Mouse (Mus musculus): ENCODE results near the gene Crocc. TPM values are rescaled to one million over a fixed set of nuclear protein-coding genes. Genes with fewer than 3 reads are reported as not detected.

Crocc gene
- total RNA-seq, 2 experiments from 2014 or later, result 54.5 to 67.0 TPM

DNA sequence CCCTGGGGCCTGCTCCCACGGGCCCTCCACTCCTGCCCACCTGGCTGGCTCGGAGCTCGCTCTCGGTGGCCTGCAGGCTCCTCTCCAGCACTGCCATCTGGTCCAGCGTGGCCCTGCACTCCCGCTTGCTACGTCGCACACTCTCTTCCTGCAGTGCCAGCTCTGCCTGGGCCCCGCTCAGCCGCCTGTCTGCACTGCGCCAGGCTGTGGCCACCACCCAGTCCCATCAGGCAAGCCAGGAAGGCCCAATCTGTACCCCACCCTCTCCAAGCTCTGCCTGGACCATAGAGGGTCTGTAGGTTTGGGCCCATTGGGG is 38.8 kb downstream of the Crocc start:
- DNase-seq (ENCODE audit: low spot score in 2 of 2), result no peak

DNA sequence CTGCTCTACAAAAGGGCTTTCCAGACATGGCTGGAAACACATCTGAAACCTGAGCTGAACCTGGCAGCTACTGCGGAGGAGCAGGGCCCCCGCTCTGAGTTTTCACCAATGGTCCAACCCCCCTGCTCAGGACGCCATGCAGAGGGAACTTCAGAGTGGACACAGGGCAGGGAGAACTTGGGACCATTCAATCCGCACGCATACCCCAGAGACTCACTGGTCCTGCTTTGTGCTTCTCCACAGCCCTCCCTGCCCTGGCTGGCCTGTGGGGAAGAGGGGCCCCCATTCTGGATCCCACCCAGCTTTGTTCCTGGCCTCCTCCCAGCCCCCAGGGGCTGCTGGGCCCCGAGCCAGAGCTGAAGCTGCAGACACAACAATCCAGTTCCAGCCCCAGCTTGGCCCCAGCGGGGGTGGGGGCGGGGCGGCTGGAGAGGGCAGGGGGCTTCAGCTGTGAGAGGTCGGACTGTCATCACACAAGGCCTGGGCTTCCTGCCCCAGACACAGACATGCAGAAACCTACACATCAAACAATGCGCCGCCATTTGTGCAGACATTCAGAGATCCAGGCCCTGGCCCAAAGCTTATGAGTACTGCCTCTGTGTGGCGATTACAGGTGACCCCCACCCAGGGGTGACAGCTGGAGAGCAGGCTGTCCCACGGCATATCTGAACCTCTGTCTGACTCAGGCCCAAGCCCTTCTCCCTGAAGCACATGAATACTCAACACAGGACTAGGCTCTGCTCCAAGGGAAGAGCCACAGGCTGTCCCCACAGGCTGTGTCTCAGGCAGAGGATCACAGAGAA is 39.3 kb downstream of the Crocc start:
- DNase-seq (ENCODE audit: low spot score in 2 of 2), result no peak

DNA sequence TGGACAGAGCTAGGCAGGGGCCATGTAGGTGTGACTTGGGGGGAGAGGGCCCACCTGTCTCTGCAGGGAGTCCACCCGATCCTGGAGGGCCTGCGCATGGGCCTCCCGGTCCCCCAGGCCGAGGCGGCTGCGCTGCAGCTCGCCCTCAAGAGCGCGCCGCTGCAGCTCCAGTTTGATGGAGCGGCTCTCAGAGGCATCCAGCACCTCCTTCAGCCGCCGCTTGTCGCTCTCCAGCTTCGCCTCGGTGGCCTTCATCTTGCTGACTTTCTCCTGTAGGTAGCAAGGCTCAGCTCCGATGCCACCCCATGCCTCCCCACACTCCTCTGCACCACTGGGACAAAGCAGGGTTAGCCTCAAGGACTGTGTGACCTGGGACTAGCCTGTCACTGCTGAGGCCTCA is 40.1 kb downstream of the Crocc start:
- DNase-seq (ENCODE audit: low spot score in 2 of 2), result no peak

DNA sequence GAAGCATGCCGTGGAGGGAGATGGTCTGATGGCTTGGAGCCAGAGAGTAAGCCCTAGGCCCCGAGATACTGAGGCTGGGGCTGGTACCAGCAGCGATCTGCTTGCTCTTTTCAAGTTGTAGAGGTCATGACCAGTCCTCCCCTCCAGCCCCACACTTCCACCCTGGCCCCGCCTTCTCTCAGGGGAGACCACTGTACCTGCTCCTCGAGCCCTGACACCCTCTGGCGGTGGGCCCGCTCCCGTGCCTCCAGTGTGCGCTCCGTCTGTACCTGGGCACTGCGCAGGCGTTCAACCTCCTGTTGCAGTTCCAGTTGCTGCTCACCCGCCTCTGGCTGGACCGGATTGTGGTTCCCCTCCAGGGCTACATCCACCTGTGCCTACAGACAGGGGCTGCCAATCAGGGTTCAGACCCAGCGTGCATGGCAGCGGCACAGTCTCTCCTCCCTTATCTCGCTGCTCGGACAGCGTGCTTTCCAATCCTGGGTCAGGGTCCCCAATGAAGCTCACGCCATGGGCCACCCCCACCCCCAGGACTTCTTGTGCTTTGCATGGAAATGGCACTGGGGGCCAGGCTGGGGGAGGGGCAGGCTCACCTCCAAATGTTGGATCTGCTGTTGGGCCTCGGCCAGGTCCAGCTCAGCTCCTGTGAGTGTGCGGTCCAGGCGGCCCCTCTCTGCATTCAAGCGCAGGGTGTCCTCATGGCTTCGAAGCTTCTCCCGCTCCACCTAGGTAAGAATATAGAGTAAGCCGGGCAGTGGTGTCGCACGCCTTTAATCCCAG is 42.5 kb downstream of the Crocc start:
- no peak for DNase-seq (ENCODE audit: low spot score in 2 of 2)

DNA sequence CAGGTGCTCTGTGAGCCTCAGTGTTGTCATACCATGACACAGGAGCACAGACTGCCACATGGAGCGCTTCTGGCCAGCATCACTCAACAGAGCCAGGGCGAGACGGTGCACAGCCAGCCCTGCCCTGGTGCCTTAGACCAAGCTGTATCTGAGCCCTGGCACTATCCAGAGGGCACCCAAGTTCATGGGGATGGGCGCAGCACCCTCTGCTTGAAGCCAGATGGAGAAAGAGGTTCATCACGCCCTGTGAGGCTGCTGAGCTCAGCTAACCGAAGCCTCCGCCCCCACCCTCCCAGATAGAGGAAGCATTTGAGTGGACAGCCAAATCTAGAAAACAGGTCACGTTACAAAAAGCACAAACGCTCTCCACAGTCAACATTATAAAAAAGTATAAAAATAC is 44.0 kb downstream of the Crocc start:
- no peak for DNase-seq (ENCODE audit: low spot score in 2 of 2)

DNA sequence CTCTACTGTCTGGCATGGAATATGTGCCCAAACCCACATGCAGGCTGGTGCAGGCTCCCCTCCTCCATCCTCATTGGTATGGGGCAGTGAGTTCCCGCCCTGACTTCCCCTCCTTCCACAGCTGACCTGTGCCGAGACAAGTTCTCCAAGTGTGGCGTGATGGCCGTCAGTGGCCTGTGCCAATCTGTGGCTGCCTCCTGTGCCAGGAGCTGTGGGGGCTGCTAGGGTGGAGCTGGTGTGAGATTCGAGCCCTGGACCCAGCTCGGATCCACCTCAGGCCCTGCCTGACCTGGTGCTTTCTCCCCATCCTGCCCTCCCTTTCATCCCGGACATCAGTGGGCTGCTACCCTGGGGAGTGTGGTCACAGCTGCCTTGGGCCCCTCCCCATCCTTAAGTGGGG is 45.0 kb downstream of the Crocc start:
- no peak for DNase-seq (ENCODE audit: low spot score in 2 of 2)

DNA sequence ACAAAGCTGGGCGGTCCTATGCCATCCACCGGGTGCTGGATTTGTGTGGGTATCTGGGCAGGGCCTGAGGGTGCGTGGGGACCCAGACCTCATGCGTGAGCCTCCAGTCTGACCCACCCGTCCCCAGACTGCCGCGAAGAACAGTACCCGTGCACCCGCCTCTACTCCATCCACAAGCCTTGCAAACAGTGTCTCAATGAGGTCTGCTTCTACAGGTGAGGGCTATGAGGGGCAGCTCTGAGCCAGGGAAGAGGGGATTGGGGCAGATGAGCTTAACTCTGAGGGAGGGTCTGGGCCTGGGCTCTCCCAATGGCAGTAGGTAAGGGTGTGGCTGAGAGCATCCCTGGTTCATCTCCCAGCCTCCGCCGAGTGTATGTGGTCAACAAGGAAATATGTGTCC is 45.5 kb downstream of the Crocc start:
- DNase-seq (ENCODE audit: low spot score in 2 of 2), result no peak

DNA sequence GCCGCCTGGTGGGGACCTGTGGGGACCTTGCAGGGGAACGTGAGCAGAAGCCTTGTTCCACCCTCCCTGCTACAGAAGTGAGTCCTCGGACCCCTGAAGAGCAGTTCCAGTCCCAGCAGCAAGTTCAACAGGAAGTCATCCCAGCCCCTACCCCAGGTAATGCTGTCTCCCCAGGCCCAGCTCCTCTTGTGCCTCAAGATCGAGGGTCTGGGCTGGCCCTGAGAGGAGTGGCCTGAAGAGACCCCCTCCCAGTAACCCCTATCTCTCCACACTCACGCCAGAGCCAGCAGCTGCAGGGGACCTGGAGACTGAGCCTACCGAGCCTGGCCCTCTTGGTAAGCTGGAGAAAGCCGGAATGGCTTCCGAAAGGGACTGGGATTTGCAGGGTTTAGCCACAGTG is 46.2 kb downstream of the Crocc start:
- DNase-seq (ENCODE audit: low spot score in 2 of 2), result no peak

DNA sequence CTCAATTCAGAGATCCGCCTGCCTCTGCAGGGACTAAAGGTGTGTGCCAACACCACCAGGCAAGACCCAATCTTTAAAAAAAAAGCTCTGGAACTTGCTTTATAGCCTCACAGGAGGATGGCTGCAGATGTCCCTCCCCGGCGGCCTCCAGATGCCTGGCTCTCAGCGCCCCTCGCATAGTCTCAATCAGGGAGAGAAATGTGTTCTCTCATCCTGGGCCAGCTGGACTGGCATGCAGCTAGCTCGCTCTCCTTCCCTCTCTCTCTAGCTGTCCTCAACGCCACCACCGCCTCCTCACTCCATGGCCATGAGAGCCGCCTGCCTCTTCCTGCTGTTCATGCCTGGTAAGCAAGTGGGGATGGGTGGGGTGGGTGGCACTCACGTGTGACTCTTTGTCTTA is 47.8 kb downstream of the Crocc start:
- no peak for DNase-seq (ENCODE audit: low spot score in 2 of 2)

DNA sequence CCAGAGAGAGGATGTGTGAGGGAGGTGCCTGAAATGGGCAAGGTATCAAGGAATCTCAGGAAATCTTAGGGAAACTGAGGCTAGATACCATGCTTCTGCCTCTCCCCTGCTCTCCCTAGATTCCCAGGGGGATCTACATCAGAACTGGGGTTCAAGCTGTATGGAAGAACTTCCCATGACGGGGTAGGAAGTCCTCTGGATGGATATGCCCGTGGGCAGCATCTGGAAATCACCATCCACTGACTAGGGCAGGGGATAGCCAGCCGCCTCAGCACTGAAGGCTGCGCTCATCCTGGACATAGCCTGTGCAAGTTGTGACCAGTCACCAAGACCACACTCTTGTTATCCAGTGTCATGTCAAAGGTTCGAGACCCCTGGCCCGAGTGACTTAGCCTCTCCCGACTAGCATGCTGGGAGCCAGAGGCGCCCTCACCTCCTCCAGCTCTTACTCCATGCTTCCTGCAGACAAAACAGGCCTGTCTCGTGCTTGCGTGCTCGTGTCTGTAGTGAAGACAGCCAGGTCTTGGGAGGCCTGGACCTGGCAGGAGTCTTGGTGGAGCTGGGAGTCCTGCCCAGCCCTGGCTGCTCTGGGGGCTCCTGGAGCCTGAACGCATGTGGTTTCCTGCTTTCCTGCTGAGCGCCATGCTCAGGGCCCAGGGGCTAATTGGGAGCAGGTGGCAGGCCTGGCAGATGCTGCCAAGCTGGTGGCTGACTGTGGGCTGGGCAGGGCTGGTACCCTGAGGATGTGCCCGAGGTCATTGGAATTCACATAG is 48.6 kb downstream of the Crocc start:
- DNase-seq (ENCODE audit: low spot score in 2 of 2), result no peak

DNA sequence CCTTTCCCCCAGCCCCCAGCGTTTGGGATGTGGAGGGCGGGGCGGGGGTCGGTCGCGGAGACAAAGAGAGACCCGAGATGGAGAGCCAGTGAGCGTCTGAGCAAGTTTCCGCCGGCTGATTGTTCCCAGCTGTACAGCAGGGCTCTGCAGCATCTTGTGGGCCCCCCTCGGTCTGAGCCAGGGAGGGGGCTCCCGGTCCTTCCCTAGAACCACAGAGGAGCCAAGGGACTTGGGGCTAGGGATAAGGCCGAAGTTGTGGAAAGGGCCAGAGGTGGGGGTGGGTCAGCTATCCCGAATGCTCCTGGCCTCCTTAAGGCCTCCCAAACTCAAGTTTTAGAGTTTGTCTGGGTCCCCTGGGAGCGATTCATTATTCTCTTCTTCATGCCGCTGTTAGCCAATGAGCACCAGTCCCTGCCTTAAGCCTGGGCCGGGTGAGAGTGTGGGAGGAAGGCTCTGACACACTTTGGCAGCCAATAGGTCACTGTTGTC is 49.4 kb downstream of the Crocc start:
- no peak for DNase-seq (ENCODE audit: low spot score in 2 of 2)

DNA sequence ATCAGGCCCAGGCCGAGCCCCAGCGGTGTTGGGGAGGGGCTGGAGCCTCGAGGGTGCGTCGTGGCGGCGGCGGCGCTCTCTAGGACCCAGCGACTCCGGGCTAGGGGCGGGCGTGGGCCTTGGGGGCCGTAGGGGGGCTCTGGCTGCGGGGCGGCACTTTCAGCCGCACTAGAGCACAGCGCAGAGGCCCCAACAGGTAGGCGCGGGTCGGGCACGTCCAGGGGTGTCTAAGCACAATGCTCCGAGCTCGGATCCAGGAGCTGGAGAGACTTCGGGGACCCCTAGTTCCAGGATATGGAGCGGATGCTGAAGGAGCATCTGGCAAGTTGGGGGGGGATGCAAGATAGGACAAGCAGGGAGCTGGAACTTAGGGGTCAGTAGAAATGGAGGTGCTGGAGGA is 49.8 kb downstream of the Crocc start:
- no peak for DNase-seq (ENCODE audit: low spot score in 2 of 2)

DNA sequence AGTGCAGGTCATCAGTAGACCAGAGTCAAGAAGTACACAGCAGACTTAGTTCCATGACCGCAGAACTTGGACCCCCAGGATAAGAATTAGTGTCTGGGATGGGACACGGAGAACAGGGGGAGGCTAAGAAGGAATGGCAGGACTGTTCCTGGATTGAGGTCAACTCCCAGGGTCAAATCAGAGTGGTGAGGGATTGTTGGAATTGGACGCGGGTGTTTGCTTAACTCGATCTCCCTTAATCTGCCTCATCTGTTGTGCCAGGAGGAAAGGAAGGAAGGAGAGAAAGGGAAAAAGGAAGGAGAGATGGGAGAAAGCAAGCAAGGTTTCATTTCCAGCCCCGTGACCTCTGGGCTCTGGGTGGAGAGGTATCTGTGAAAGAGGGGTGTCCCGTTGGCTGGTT is 50.2 kb downstream of the Crocc start, which contains the start of gene Mfap2:
Gene Mfap2 (plus strand): TSS at position 301 of the 400 bp plus-strand sequence.
- no peak for DNase-seq (ENCODE audit: low spot score in 2 of 2)

DNA sequence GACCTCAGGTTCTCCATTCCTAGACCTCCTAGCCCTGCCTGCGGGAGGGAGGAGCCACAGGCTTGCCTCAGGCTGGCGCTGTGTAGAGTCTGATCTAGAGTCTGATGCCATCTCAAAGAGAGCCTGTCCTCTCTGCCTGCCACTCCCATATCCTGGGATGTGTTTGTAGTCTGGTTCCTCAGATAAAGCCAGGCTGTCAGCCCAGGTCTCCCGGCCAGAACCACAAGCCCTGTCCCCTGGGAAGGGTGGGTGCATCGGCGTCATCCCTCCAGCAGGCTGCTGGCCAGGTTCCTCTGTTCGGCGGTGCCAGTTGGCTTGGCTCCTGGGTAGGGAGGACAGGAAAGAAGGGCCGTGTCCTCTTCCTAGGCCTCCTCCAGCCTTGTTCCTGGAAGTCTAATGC is 52.3 kb downstream of the Crocc start:
- no peak for DNase-seq (ENCODE audit: low spot score in 2 of 2)

DNA sequence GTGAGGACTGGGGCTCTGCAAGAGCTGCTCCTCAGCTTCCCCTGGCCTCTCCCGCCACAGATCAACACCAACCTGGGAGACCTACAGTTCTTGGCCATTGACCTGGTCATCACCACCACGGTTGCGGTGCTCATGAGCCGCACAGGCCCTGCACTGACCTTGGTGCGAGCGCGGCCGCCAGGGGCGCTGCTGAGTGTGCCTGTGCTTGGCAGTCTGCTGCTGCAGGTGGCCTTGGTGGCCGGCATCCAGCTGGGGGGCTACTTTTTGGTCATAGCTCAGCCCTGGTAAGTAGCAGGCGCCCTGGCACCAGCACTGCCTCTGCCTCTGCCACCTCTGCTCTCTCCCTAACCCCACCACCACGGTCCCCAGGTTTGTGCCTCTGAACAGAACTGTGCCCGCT is 54.4 kb downstream of the Crocc start:
- no peak for DNase-seq (ENCODE audit: low spot score in 2 of 2)

DNA sequence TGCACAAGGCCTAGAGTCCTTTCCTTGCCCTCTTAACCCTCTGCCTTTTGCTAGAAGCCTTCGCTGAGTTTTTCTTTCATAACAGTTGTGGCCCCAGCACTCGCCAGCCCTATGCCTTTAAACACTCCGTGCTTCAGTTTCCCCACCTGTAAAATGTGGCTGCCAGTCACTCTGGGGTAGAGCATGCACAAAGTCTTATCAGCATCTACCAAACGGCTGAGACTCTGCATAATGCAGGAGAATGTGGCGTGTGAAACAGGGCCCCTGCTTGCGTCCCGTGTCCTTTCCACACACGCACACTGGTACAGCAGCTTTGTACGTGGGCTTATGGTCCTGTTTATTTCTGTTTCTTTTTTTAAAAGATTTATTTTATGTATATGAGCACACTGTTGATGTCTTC is 63.5 kb downstream of the Crocc start:
- DNase-seq (ENCODE audit: low spot score in 2 of 2), result no peak

DNA sequence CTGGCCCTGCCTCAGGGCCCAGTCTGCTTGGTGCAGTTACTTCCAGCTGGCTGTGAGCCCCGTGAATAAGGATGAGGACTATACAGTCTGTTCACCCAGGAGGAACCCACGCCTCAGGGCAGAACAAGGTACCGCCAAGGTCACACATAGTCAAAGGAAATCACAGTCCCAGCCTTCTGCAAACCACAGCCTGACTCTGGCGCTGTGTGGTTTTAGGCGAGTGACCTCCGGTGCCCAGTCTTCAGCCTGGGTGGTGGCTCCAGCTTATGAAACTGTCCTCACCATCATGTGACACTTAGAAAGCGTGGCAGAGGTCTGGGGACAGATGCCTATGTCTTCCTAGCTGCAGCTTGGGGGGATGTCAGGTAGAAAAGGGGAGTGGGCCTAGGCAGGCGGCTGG is 64.5 kb downstream of the Crocc start:
- DNase-seq (ENCODE audit: low spot score in 2 of 2), result no peak

DNA sequence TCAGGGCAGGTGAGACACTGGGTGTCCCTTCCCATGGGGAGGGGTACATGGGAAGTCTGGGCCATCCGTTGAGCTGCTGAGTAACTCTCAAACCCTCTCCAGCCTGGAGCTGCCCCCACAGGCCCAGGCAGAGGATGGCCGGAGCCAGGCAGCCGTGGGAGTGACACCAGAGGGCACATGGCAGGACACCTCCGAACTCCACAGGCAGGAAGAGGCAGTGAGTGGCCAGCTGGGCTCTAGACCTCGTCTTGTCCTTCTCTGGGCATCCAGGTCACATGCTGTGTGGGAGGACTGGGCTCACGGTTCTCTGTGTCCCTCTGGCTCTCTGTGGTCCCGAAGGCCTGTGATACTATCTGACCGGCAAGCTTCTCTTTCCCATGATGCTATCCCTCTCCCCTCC is 66.5 kb downstream of the Crocc start:
- no peak for DNase-seq (ENCODE audit: low spot score in 2 of 2)

DNA sequence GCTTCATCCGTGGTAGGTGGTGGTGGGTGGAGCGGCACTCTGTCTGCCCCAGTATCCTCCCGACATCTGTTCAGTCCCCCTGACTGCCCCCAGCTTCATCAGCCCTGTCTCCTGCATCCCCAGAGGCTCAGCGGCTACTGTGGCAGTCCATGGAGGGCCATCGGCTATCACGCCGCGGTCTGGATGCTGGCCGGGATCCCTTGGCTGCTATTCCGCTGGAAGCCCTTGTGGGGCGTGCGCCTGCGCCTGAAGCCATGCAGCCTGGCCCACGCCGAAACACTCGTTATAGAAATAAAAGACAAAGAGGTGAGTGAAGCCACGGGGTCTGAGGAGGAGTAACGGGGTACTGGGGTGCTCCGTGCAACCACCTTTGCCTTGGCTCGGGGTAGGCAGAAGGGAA is 68.1 kb downstream of the Crocc start:
- no peak for DNase-seq (ENCODE audit: low spot score in 2 of 2)

DNA sequence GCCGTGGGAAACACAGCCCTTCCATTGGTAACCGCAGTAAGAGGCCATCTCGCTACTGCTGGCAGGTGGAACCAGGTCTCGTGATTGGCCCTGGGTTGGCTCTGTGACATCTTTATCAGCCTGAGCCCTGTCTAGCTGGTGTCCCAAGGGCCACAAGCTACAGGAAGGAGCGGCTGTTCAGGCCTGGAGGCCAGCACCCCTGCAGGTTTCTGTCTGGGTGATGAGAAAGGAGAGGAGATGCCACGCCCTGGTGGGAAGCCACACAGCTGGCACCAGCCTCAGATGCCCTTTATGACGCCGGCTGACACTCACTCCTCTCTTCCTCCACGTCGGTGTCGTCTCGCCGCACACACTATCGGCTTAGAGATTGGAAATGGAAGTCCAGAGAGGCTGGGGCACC is 70.9 kb downstream of the Crocc start:
- DNase-seq (ENCODE audit: low spot score in 2 of 2), result no peak

DNA sequence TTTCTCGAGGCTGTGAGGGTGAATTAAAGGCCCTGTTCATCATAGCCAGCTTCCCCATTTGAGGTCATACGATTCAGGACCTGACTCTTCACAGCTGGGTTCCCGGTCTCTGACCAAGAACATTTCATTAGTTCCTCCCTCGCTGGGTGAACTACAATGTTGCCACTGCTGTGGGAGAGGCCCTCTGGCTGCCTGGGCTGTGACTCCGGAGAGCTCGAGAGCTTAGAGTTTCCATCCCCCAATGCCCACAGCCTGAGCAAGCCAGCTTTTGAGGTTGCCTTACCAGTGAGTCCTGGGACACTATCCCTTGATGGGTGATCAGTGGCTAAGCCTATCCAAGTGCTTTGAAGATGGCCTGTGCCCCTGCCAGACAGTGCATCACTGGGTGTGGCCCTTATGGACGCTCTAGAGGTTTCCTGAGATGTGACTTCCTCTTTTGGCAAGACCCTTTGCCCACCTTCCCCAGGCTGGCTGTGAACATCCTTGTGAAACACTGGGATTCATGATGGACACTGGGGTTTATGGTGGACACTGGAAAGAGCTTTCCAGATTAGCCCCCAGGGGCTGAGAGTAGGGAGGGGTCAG is 71.6 kb downstream of the Crocc start:
- DNase-seq (ENCODE audit: low spot score in 2 of 2), result no peak

DNA sequence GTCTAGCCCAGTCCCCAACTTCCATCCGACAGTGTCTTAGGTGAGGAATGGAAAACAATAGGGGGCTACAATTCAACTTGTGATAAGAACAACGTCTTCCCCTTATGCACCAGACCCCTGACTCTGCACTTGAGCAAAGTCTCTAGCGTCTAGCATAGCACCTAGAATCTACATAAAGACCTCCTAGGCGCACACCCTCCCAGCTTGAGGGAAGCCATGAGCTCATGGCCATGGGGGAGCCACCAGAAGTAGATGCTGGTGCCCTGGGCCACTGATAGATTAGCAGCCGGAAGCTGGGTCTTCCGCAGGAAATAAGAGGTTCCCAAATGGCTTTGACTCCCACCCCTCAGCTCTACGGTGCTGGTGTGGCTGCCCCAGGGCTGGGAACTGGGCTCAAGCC is 72.9 kb downstream of the Crocc start:
- DNase-seq (ENCODE audit: low spot score in 2 of 2), result no peak
